Mouse (Mus musculus): ENCODE results near the gene Phlpp2.

DNA sequence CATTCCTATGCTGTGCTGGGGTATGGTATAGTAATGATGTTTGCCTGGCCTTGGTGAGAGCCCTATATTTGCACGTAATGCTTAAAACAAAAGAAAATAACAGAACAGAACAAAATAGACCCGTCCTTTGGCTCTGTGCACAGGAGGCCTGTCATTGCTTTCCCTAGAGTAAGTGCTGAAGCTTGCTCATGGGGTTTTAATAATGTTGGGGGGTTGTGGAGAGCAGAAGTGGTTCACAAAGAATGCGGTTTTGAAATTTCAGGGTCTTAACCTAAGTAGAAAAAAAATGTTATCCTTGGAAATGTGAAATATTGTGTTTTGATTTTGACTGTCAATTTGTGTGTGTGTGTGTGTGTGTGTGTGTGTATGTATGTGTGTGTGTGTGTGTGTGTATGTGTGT is 19.4 kb upstream of the Phlpp2 start:
- TF ChIP-seq CTCF (IDR thresholded peaks at IDR 0.05; ENCODE audit: low read depth): no peak
- no peak for TF ChIP-seq EP300 (IDR thresholded peaks at IDR 0.05; ENCODE audit: low read depth)

Measured in liver, postnatal 0 days (tissue).